8 mouse cellular contexts compared by ENCODE assay signal in genomic region chr2:76675949-76676348, GRCm38 (mm10). TPM values are rescaled to one million over a fixed set of nuclear protein-coding genes. Genes with fewer than 3 reads are reported as not detected.
A peak's percentile ranks its signal among the peaks of the same experiment; 100 is the strongest.
DNase-seq lines count a peak whose midpoint lies in the region; ATAC-seq and TF ChIP-seq lines count a peak whose summit lies in the region.

No protein-coding gene starts in this region.

- peak overlapping the region; percentile 52; the same call in 1 of the 2 replicates for H3K9ac ChIP-seq in heart, embryonic 12.5 days
- H3K9ac ChIP-seq in MEL (ENCODE audit: control insufficient read depth, low read depth, low read length, poor library complexity, severe bottlenecking) = peak overlapping the region; percentile 79
- peak overlapping the region; percentile 83 for H3K9ac ChIP-seq in forebrain, postnatal 0 days
- peak overlapping the region; percentile 86 for H3K9ac ChIP-seq in liver, postnatal 0 days (replicated peaks)

- peak overlapping the region; percentile 93 for H3K4me3 ChIP-seq in heart, embryonic 12.5 days
- peak overlapping the region; percentile 83 to 91 for H3K4me3 ChIP-seq in MEL (ENCODE audit: control insufficient read depth in 1 of 2, insufficient read depth in 1 of 2, low read depth in 2 of 2, low read length in 2 of 2)
- peak overlapping the region; percentile 85 for H3K4me3 ChIP-seq in forebrain, postnatal 0 days (ENCODE audit: low read depth, low read length)
- H3K4me3 ChIP-seq in liver, postnatal 0 days (ENCODE audit: low read depth, low read length) = peak overlapping the region; percentile 86

- H3K9me3 ChIP-seq in heart, embryonic 12.5 days (replicated peaks) = no peaks in the 10 kb centered on the region
- no peaks in the 10 kb centered on the region for H3K9me3 ChIP-seq in MEL (replicated peaks; ENCODE audit: insufficient read depth, low read length)
- H3K9me3 ChIP-seq in forebrain, postnatal 0 days (ENCODE audit: low read length) = no peaks in the 10 kb centered on the region
- no peaks in the 10 kb centered on the region for H3K9me3 ChIP-seq in liver, postnatal 0 days (ENCODE audit: low read length)

- WGBS in heart, embryonic 12.5 days = 18% methylated on average over 4 of the region's 4 CpGs
- WGBS in forebrain, postnatal 0 days = 8% methylated on average over 4 of the region's 4 CpGs
- 16% methylated on average over 4 of the region's 4 CpGs for WGBS in liver, postnatal 0 days (ENCODE audit: insufficient replicate concordance)

- no peak for TF ChIP-seq EP300 in MEL (IDR thresholded peaks at IDR 0.05; ENCODE audit: low read depth in 1 of 2, low read length in 2 of 2)
- no peak for TF ChIP-seq EP300 in liver, postnatal 0 days (IDR thresholded peaks at IDR 0.05; ENCODE audit: low read depth)

- intact Hi-C loops in heart, postnatal 36 days (cut with DNase I) = no loop called here

- no peak for TF ChIP-seq CTCF in MEL (IDR thresholded peaks at IDR 0.05 in 2 of 3, conservative IDR thresholded peaks at IDR 0.05 in 1 of 3; ENCODE audit: control insufficient read depth in 1 of 3, insufficient read depth in 1 of 3, low read depth in 2 of 3, low read length in 3 of 3, poor library complexity in 1 of 3, severe bottlenecking in 1 of 3)
- no peak for TF ChIP-seq CTCF in forebrain, postnatal 0 days (IDR thresholded peaks at IDR 0.05; ENCODE audit: low read depth)
- TF ChIP-seq CTCF in liver, postnatal 0 days (IDR thresholded peaks at IDR 0.05; ENCODE audit: low read depth) = no peak

- H3K4me1 ChIP-seq in heart, embryonic 12.5 days (replicated peaks) = peaks cover 30% of the 10 kb centered on the region
- H3K4me1 ChIP-seq in MEL (ENCODE audit: control insufficient read depth in 1 of 2, insufficient read depth in 2 of 2, low read length in 2 of 2) = peaks cover 4 to 16% of the 10 kb centered on the region in 2 experiments; a peak in 3 of 4 replicates
- H3K4me1 ChIP-seq in forebrain, postnatal 0 days (ENCODE audit: insufficient read depth) = peaks cover 19% of the 10 kb centered on the region
- peaks cover 27% of the 10 kb centered on the region for H3K4me1 ChIP-seq in liver, postnatal 0 days (ENCODE audit: insufficient read depth)

- no peak for ATAC-seq in heart, embryonic 12.5 days (ENCODE audit: insufficient number of reproducible peaks, low FRiP score)
- ATAC-seq in forebrain, postnatal 0 days = no peak
- ATAC-seq in liver, postnatal 0 days = no peak

- peaks cover 16% of the 10 kb centered on the region for H3K36me3 ChIP-seq in heart, embryonic 12.5 days
- H3K36me3 ChIP-seq in MEL (ENCODE audit: control insufficient read depth in 1 of 2, insufficient read depth in 2 of 2, low read length in 2 of 2) = peaks cover 5 to 29% of the 10 kb centered on the region in 2 experiments; a peak in 3 of 4 replicates
- H3K36me3 ChIP-seq in forebrain, postnatal 0 days (ENCODE audit: insufficient read depth) = peaks cover 6% of the 10 kb centered on the region; the same call in 1 of the 2 replicates
- H3K36me3 ChIP-seq in liver, postnatal 0 days (replicated peaks; ENCODE audit: insufficient read depth, low read length) = peaks cover 10% of the 10 kb centered on the region

- H3K27ac ChIP-seq in heart, embryonic 12.5 days (ENCODE audit: poor library complexity, severe bottlenecking) = no peak overlapping the region
- H3K27ac ChIP-seq in MEL (ENCODE audit: control insufficient read depth, low read depth, low read length) = peak overlapping the region; percentile 14; the same call in 1 of the 2 replicates
- H3K27ac ChIP-seq in forebrain, postnatal 0 days (ENCODE audit: low read depth, low read length) = no peak overlapping the region
- no peak overlapping the region for H3K27ac ChIP-seq in liver, postnatal 0 days (ENCODE audit: low read depth)

- TF ChIP-seq RAD21 in MEL (IDR thresholded peaks at IDR 0.05; ENCODE audit: low read depth, low read length) = no peak

- DNase-seq in heart, postnatal 36 days = no peak
- peak; percentile 30 for DNase-seq in MEL (ENCODE audit: low read depth, low spot score)
- peak; percentile 18 for DNase-seq in forebrain, postnatal 0 days
- no peak for DNase-seq in liver, postnatal 0 days
- no peak for DNase-seq in layer of hippocampus, postnatal 14 days (ENCODE audit: low spot score in 2 of 2)
- DNase-seq in gastrocnemius, postnatal 25 days = no peak
- DNase-seq in kidney, postnatal 4 days = no peak

- H3K27me3 ChIP-seq in heart, embryonic 12.5 days (replicated peaks) = no peaks in the 10 kb centered on the region
- no peaks in the 10 kb centered on the region for H3K27me3 ChIP-seq in MEL (ENCODE audit: control insufficient read depth in 1 of 2, insufficient read depth in 2 of 2, low read length in 2 of 2)
- H3K27me3 ChIP-seq in forebrain, postnatal 0 days (ENCODE audit: insufficient read depth, low read length) = no peaks in the 10 kb centered on the region
- H3K27me3 ChIP-seq in liver, postnatal 0 days (ENCODE audit: insufficient read depth, low read length) = no peaks in the 10 kb centered on the region

- peaks cover 38% of the 10 kb centered on the region for H3K79me2 ChIP-seq in MEL (ENCODE audit: control insufficient read depth, insufficient read depth, low read length, poor library complexity)

- no peak for TF ChIP-seq POLR2A in MEL (IDR thresholded peaks at IDR 0.05; ENCODE audit: control insufficient read depth in 1 of 2, insufficient read depth in 1 of 2, low read depth in 1 of 2, low read length in 2 of 2, poor library complexity in 1 of 2)

- H3K4me2 ChIP-seq in heart, embryonic 12.5 days = peak overlapping the region; percentile 88
- peak overlapping the region; percentile 65 for H3K4me2 ChIP-seq in forebrain, postnatal 0 days (ENCODE audit: low read depth)
- peak overlapping the region; percentile 88 for H3K4me2 ChIP-seq in liver, postnatal 0 days (ENCODE audit: low read depth, low read length)

TF ChIP-seq in MEL, 35 proteins besides CTCF, POLR2A, EP300 and RAD21 (continues in another document):
- no peak; the same call in 1 of the 2 replicates for TF ChIP-seq ZNF384 (IDR thresholded peaks at IDR 0.05; ENCODE audit: low read depth, low read length)
- no peak for TF ChIP-seq HCFC1 (IDR thresholded peaks at IDR 0.05; ENCODE audit: low read depth, low read length)
- no peak for TF ChIP-seq MYB (IDR thresholded peaks at IDR 0.05; ENCODE audit: low read depth, low read length)
- no peak for TF ChIP-seq MYC (IDR thresholded peaks at IDR 0.05; ENCODE audit: low read depth, low read length)
- no peak for TF ChIP-seq GATA1 (IDR thresholded peaks at IDR 0.05; ENCODE audit: low read depth, low read length)
- no peak for TF ChIP-seq ZKSCAN1 (IDR thresholded peaks at IDR 0.05; ENCODE audit: low read depth, low read length)
- no peak for TF ChIP-seq ZMIZ1 (IDR thresholded peaks at IDR 0.05; ENCODE audit: low read depth, low read length)
- no peak for TF ChIP-seq TAL1 (IDR thresholded peaks at IDR 0.05; ENCODE audit: low read length)

RNA-seq across cellular contexts. Expression of gene Plekha3, which starts 0.9 kb away (rescaled TPM):
- 14.9 and 17.3 TPM in 2 replicates for polyA plus RNA-seq in heart, embryonic 12.5 days (2016; fragmentation: Nextera tagmentation; extraction: Ambion mirVana)
- 10 to 100 TPM; 19.4 to 20.0 TPM for total RNA-seq in heart, postnatal 36 days (2021)
- 15.1 and 20.5 TPM in 2 replicates for total RNA-seq in MEL (2012; rRNA removed)
- polyA plus RNA-seq in MEL (2012; ENCODE audit: insufficient read depth in 1 of 2, insufficient read length in 2 of 2, low read depth in 1 of 2, low replicate concordance in 2 of 2, missing spikeins in 1 of 2) = 10 to 100 TPM in 1 of 2 experiments, not detected in 1; 23.4 TPM
- 19.7 and 21.6 TPM in 2 replicates for total RNA-seq in forebrain, postnatal 0 days (2014; rRNA removed)
- 6.4 and 9.1 TPM in 2 replicates for polyA plus RNA-seq in forebrain, postnatal 0 days (2015; fragmentation: Nextera tagmentation; extraction: Ambion mirVana)
- polyA plus RNA-seq in liver, postnatal 0 days (2015; fragmentation: Nextera tagmentation; extraction: Ambion mirVana) = 3.8 and 5.0 TPM in 2 replicates
- total RNA-seq in layer of hippocampus, postnatal 14 days (2021) = 10 to 100 TPM; 32.0 to 32.6 TPM
- 1 to 10 TPM; 7.5 to 8.1 TPM for total RNA-seq in gastrocnemius, postnatal 25 days (2021)

RNA-seq across cellular contexts. Expression of gene Fkbp7, which starts 3.0 kb away (rescaled TPM):
- polyA plus RNA-seq in heart, embryonic 12.5 days (2016; fragmentation: Nextera tagmentation; extraction: Ambion mirVana) = 61.9 and 62.4 TPM in 2 replicates
- 10 to 100 TPM; 19.9 to 24.0 TPM for total RNA-seq in heart, postnatal 36 days (2021)
- total RNA-seq in MEL (2012; rRNA removed) = 0.98 and 1.8 TPM in 2 replicates
- 1 to 10 TPM in 1 of 2 experiments, not detected in 1; 1.1 TPM for polyA plus RNA-seq in MEL (2012; ENCODE audit: insufficient read depth in 1 of 2, insufficient read length in 2 of 2, low read depth in 1 of 2, low replicate concordance in 2 of 2, missing spikeins in 1 of 2)
- 6.8 and 8.6 TPM in 2 replicates for total RNA-seq in forebrain, postnatal 0 days (2014; rRNA removed)
- polyA plus RNA-seq in forebrain, postnatal 0 days (2015; fragmentation: Nextera tagmentation; extraction: Ambion mirVana) = 14.7 and 18.8 TPM in 2 replicates
- polyA plus RNA-seq in liver, postnatal 0 days (2015; fragmentation: Nextera tagmentation; extraction: Ambion mirVana) = 6.5 and 7.9 TPM in 2 replicates
- 1 to 10 TPM; 4.4 to 5.2 TPM for total RNA-seq in layer of hippocampus, postnatal 14 days (2021)
- 10 to 100 TPM; 10.3 to 13.7 TPM for total RNA-seq in gastrocnemius, postnatal 25 days (2021)

RNA-seq across cellular contexts. Expression of gene Pjvk, which starts 27.7 kb away (rescaled TPM):
- 0.21 TPM in 1 of 2 replicates, not detected in the other for polyA plus RNA-seq in heart, embryonic 12.5 days (2016; fragmentation: Nextera tagmentation; extraction: Ambion mirVana)
- not detected for total RNA-seq in heart, postnatal 36 days (2021)
- not detected in 2 replicates for total RNA-seq in MEL (2012; rRNA removed)
- under 1 TPM in 1 of 2 experiments, not detected in 1; 0.07 TPM for polyA plus RNA-seq in MEL (2012; ENCODE audit: insufficient read depth in 1 of 2, insufficient read length in 2 of 2, low read depth in 1 of 2, low replicate concordance in 2 of 2, missing spikeins in 1 of 2)
- total RNA-seq in forebrain, postnatal 0 days (2014; rRNA removed) = 0.23 TPM in 1 of 2 replicates, not detected in the other
- polyA plus RNA-seq in forebrain, postnatal 0 days (2015; fragmentation: Nextera tagmentation; extraction: Ambion mirVana) = 0.33 and 0.62 TPM in 2 replicates
- polyA plus RNA-seq in liver, postnatal 0 days (2015; fragmentation: Nextera tagmentation; extraction: Ambion mirVana) = not detected in 2 replicates
- total RNA-seq in layer of hippocampus, postnatal 14 days (2021) = under 1 TPM in 1 of 2 experiments, not detected in 1; 0.79 TPM
- not detected for total RNA-seq in gastrocnemius, postnatal 25 days (2021)

RNA-seq across cellular contexts. Expression of gene Prkra, which starts 28.1 kb away (rescaled TPM):
- polyA plus RNA-seq in heart, embryonic 12.5 days (2016; fragmentation: Nextera tagmentation; extraction: Ambion mirVana) = 33.1 and 35.5 TPM in 2 replicates
- total RNA-seq in heart, postnatal 36 days (2021) = 10 to 100 TPM; 11.9 to 14.9 TPM
- total RNA-seq in MEL (2012; rRNA removed) = 15.7 and 18.8 TPM in 2 replicates
- 10 to 100 TPM in 1 of 2 experiments, not detected in 1; 21.5 TPM for polyA plus RNA-seq in MEL (2012; ENCODE audit: insufficient read depth in 1 of 2, insufficient read length in 2 of 2, low read depth in 1 of 2, low replicate concordance in 2 of 2, missing spikeins in 1 of 2)
- total RNA-seq in forebrain, postnatal 0 days (2014; rRNA removed) = 113 and 123 TPM in 2 replicates
- polyA plus RNA-seq in forebrain, postnatal 0 days (2015; fragmentation: Nextera tagmentation; extraction: Ambion mirVana) = 97.5 and 101 TPM in 2 replicates
- 7.7 and 7.9 TPM in 2 replicates for polyA plus RNA-seq in liver, postnatal 0 days (2015; fragmentation: Nextera tagmentation; extraction: Ambion mirVana)
- total RNA-seq in layer of hippocampus, postnatal 14 days (2021) = 10 to 100 TPM; 15.9 to 18.4 TPM
- total RNA-seq in gastrocnemius, postnatal 25 days (2021) = 1 to 10 TPM; 4.6 to 5.4 TPM

Comparison
In these comparisons a context has a peak if more than half of its experiments do, and no peak if none do; other contexts are left out.
1. DNase-seq: peak in MEL (single experiment) and forebrain, postnatal 0 days (single experiment); none in heart, postnatal 36 days (0 of 2), liver, postnatal 0 days (single experiment), layer of hippocampus, postnatal 14 days (0 of 2), gastrocnemius, postnatal 25 days (single experiment) and kidney, postnatal 4 days (0 of 2).
2. Peak in every context shown above with its lines, with median percentiles within 50 percentile points of each other: H3K4me2 ChIP-seq, H3K4me3 ChIP-seq and H3K9ac ChIP-seq.